Mouse (Mus musculus) right cerebral cortex, adult 2 months (tissue): ENCODE measurements around the gene Epb41l4b.
A peak's percentile ranks its signal among the peaks of the same experiment; 100 is the strongest.

Experiments
- DNase-seq, 2 experiments: peaks; one replicate each; pipeline ENCODE4 v3.0.0; 2021 to 2022; ENCODE audit warnings: low spot score in 2 of 2

Gene Epb41l4b

GRCm38 (mm10) chr4:57114617-57115592, 28.3 kb downstream of the Epb41l4b start:
- no peak for DNase-seq

GRCm38 (mm10) chr4:57113472-57114216, 29.6 kb downstream of the Epb41l4b start:
- no peak for DNase-seq

- no peak for DNase-seq
These were observed 31.2 kb downstream of the Epb41l4b start for GRCm38 (mm10) chr4:57111992-57112540.

GRCm38 (mm10) chr4:57111411-57111810, 31.8 kb downstream of the Epb41l4b start:
- DNase-seq, result no peak

- no peak for DNase-seq
These were observed 33.7 kb downstream of the Epb41l4b start for GRCm38 (mm10) chr4:57109543-57109942.

- no peak for DNase-seq
These were observed 37.9 kb downstream of the Epb41l4b start for GRCm38 (mm10) chr4:57105339-57105738.

- no peak for DNase-seq
These were observed 39.4 kb downstream of the Epb41l4b start for GRCm38 (mm10) chr4:57103830-57104229.

- no peak for DNase-seq
These were observed 42.1 kb downstream of the Epb41l4b start for GRCm38 (mm10) chr4:57101095-57101494.

- DNase-seq, result no peak
These were observed 45.8 kb downstream of the Epb41l4b start for GRCm38 (mm10) chr4:57097411-57097810.

GRCm38 (mm10) chr4:57095569-57095968, 47.7 kb downstream of the Epb41l4b start:
- peak in 1 of 2 experiments; percentile 14 for DNase-seq

GRCm38 (mm10) chr4:57091363-57091762, 51.9 kb downstream of the Epb41l4b start:
- peak; percentile 5 to 28 for DNase-seq

- no peak for DNase-seq
These were observed 54.9 kb downstream of the Epb41l4b start for GRCm38 (mm10) chr4:57088301-57088700.

GRCm38 (mm10) chr4:57085750-57086400, 57.4 kb downstream of the Epb41l4b start:
- no peak for DNase-seq

GRCm38 (mm10) chr4:57083653-57084052, 59.6 kb downstream of the Epb41l4b start:
- no peak for DNase-seq

GRCm38 (mm10) chr4:57082775-57083428, 60.3 kb downstream of the Epb41l4b start:
- peak in 1 of 2 experiments; percentile 4 for DNase-seq

GRCm38 (mm10) chr4:57081463-57081862, 61.8 kb downstream of the Epb41l4b start:
- no peak for DNase-seq

- no peak for DNase-seq
These were observed 69.4 kb downstream of the Epb41l4b start for GRCm38 (mm10) chr4:57073843-57074242.

GRCm38 (mm10) chr4:57073174-57073573, 70.1 kb downstream of the Epb41l4b start:
- no peak for DNase-seq

- DNase-seq, result no peak
These were observed 72.6 kb downstream of the Epb41l4b start for GRCm38 (mm10) chr4:57070640-57071039.

- DNase-seq, result no peak
These were observed 74.8 kb downstream of the Epb41l4b start for GRCm38 (mm10) chr4:57068397-57068796.

GRCm38 (mm10) chr4:57067801-57068200, 75.4 kb downstream of the Epb41l4b start:
- no peak for DNase-seq
